Mouse (Mus musculus): ENCODE results near the gene Klk15.

The Klk15 gene

DNA sequence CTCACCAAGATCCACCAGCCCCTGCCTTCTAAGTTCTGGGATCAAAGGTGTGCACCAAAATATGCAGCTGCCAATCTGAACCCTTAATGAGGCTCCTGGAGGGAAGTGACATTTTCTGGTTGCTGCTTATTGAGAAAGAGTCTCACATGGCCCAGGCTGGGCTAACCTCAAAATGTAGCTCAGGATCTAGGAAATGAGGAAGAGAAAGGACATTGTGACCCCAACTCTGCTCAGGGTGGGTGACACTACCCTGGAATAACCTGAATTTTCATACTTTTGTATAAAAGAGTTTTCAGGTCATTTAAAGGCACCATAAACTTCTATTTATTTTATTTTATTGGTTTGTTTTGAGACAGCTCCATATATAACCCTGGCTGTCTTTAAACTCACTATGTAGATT is 52.1 kb downstream of the Klk15 start:
- peak; percentile 10 for DNase-seq
